Mouse (Mus musculus) heart, embryonic 12.5 days (tissue): ENCODE measurements around the gene Lmo2. TPM values are rescaled to one million over a fixed set of nuclear protein-coding genes. Genes with fewer than 3 reads are reported as not detected.
"Not testable (repeated sequence)": the region's sequence is repeated elsewhere in the genome, so short reads cannot be mapped to it uniquely, and the experiment has no call there.

Experiments used
- ATAC-seq: fragments of 200-750 bp; cut with Nextera tagmentation; 2 replicates; pipeline ENCODE4 v1.8.0; 2017; ENCODE audit warnings: moderate TSS enrichment, moderate library complexity; ENCODE audit not compliant: insufficient number of reproducible peaks, low FRiP score
- H3K27ac ChIP-seq: fragments of 300-500 bp; sonication (generic); 2 replicates; pipeline ENCODE4 v1.5.1; 2016; ENCODE audit warnings: mild to moderate bottlenecking, moderate library complexity; ENCODE audit not compliant: poor library complexity, severe bottlenecking
- H3K27me3 ChIP-seq: fragments of 300-500 bp; sonication (generic); replicated peaks from 2 replicates; pipeline ENCODE4 v1.6.1; 2016; ENCODE audit warnings: mild to moderate bottlenecking, moderate library complexity
- H3K36me3 ChIP-seq: fragments of 300-500 bp; sonication (generic); 2 replicates; pipeline ENCODE4 v1.6.1; 2016; ENCODE audit warnings: mild to moderate bottlenecking, moderate library complexity
- H3K4me1 ChIP-seq: fragments of 300-500 bp; sonication (generic); replicated peaks from 2 replicates; pipeline ENCODE4 v1.6.1; 2016; ENCODE audit warnings: mild to moderate bottlenecking
- H3K4me2 ChIP-seq: fragments of 300-500 bp; sonication (generic); 2 replicates; pipeline ENCODE4 v1.6.1; 2016; ENCODE audit warnings: mild to moderate bottlenecking, moderate library complexity
- H3K4me3 ChIP-seq: fragments of 300-500 bp; sonication (generic); 2 replicates; pipeline ENCODE4 v1.5.1; 2016; ENCODE audit warnings: mild to moderate bottlenecking
- H3K9ac ChIP-seq: fragments of 300-500 bp; sonication (generic); 2 replicates; pipeline ENCODE4 v1.6.1; 2016; ENCODE audit warnings: mild to moderate bottlenecking, moderate library complexity
- H3K9me3 ChIP-seq: fragments of 300-500 bp; sonication (generic); replicated peaks from 2 replicates; pipeline ENCODE4 v1.6.1; 2016; ENCODE audit warnings: mild to moderate bottlenecking, moderate library complexity
- WGBS: fragments of 180-500 bp; shearing (Covaris S2); methylation state at CpG from one replicate; pipeline ENCODE4 v1.1.7; 2016; 5-methylcytosine and 5-hydroxymethylcytosine counted together
- polyA plus RNA-seq: library from polyadenylated mRNA; unstranded; fragments of >200 nt; fragmentation: Nextera tagmentation; extraction: Ambion mirVana; gene quantifications from 2 replicates; pipeline ENCODE4 v1.2.1, GENCODE M21; 2016

Gene Lmo2
- polyA plus RNA-seq, 1 experiment from 2014 or later = 22.3 TPM

- Histone ChIP-seq H3K9ac (no peak overlapping the region), H3K27me3 (peaks cover 24% of the 10 kb centered on the region), H3K27ac (no peak overlapping the region), H3K4me1 (no peaks in the 10 kb centered on the region), H3K9me3 (no peaks in the 10 kb centered on the region), H3K36me3 (no peaks in the 10 kb centered on the region), H3K4me3 (no peak overlapping the region), H3K4me2 (no peak overlapping the region)
- no peak for ATAC-seq
- WGBS = 75% methylated on average over 7 of the region's 7 CpGs
Measured at GRCm38 (mm10) chr2:104007793-104008519, 50.2 kb downstream of the Lmo2 start.

GRCm38 (mm10) chr2:104008853-104009252 lies 51.1 kb downstream of the Lmo2 start:
- H3K27ac ChIP-seq, H3K36me3 ChIP-seq, H3K4me2 ChIP-seq, H3K4me3 ChIP-seq, H3K9me3 ChIP-seq, ATAC-seq, H3K4me1 ChIP-seq, H3K9ac ChIP-seq: not testable (repeated sequence)
- H3K27me3 ChIP-seq = 0 out of 2 replicates have a peak, but pooled peaks cover 17% of the 10 kb centered on the region
- WGBS = 80% methylated on average over 3 of the region's 3 CpGs

- WGBS = 78% methylated on average over 7 of the region's 7 CpGs
- H3K9me3 ChIP-seq = no peaks in the 10 kb centered on the region
- H3K4me3 ChIP-seq = no peak overlapping the region
- ATAC-seq = no peak
- H3K9ac ChIP-seq = no peak overlapping the region
- H3K36me3 ChIP-seq = no peaks in the 10 kb centered on the region
- H3K27me3 ChIP-seq = no peaks in the 10 kb centered on the region
- H3K27ac ChIP-seq = no peak overlapping the region
- H3K4me1 ChIP-seq = no peaks in the 10 kb centered on the region; the same call in 1 of the 2 replicates
- no peak overlapping the region for H3K4me2 ChIP-seq
Measured at GRCm38 (mm10) chr2:104023096-104023495, 65.3 kb downstream of the Lmo2 start.

- no peak overlapping the region for H3K27ac ChIP-seq
- H3K4me1 ChIP-seq = peaks cover 11% of the 10 kb centered on the region
- no peak overlapping the region for H3K4me3 ChIP-seq
- WGBS = 87% methylated on average over 4 of the region's 4 CpGs
- no peak for ATAC-seq
- H3K9me3 ChIP-seq = no peaks in the 10 kb centered on the region
- H3K9ac ChIP-seq = no peak overlapping the region
- H3K27me3 ChIP-seq = no peaks in the 10 kb centered on the region
- H3K4me2 ChIP-seq = no peak overlapping the region
- no peaks in the 10 kb centered on the region for H3K36me3 ChIP-seq
Measured at GRCm38 (mm10) chr2:104024656-104025055, 66.9 kb downstream of the Lmo2 start.

GRCm38 (mm10) chr2:104027458-104028138 lies 69.8 kb downstream of the Lmo2 start, which contains the start of gene Fbxo3:
TSS of gene Fbxo3 (plus strand) at chr2:104027721.
- 1% methylated on average over 44 of the region's 44 CpGs for WGBS

GRCm38 (mm10) chr2:104028139-104028723 lies 70.4 kb downstream of the Lmo2 start, which contains the start of gene 4931422A03Rik:
TSS of gene 4931422A03Rik (minus strand) at chr2:104028361.
- Histone ChIP-seq H3K27me3 (no peaks in the 10 kb centered on the region), H3K4me1 (peaks cover 18% of the 10 kb centered on the region), H3K9ac (peak within 1 kb of the TSS; percentile 100), H3K27ac (peak within 1 kb of the TSS; percentile 55), H3K4me3 (peak within 1 kb of the TSS; percentile 97), H3K36me3 (peaks cover 13% of the 10 kb centered on the region), H3K4me2 (peak within 1 kb of the TSS; percentile 82), H3K9me3 (no peaks in the 10 kb centered on the region)
- WGBS = 1% methylated on average over 31 of the region's 32 CpGs
- peak; percentile 75 for ATAC-seq

More at GRCm38 (mm10) chr2:104027458-104028138, 69.8 kb downstream of the Lmo2 start, which contains the start of gene Fbxo3:
- H3K9me3 ChIP-seq = no peaks in the 10 kb centered on the region
- H3K9ac ChIP-seq = peak within 1 kb of the TSS; percentile 100
- H3K36me3 ChIP-seq = peaks cover 12% of the 10 kb centered on the region
- H3K4me1 ChIP-seq = peaks cover 18% of the 10 kb centered on the region
- peak within 1 kb of the TSS; percentile 55 for H3K27ac ChIP-seq
- no peaks in the 10 kb centered on the region for H3K27me3 ChIP-seq
- ATAC-seq = peak; percentile 97
- H3K4me2 ChIP-seq = peak within 1 kb of the TSS; percentile 82
- H3K4me3 ChIP-seq = peak within 1 kb of the TSS; percentile 97

- Histone ChIP-seq H3K9me3 (no peaks in the 10 kb centered on the region), H3K27me3 (no peaks in the 10 kb centered on the region), H3K9ac (peak overlapping the region; percentile 100), H3K27ac (no peak overlapping the region), H3K4me3 (peak overlapping the region; percentile 97), H3K36me3 (peaks cover 19% of the 10 kb centered on the region), H3K4me2 (peak overlapping the region; percentile 82), H3K4me1 (peaks cover 18% of the 10 kb centered on the region)
- 30% methylated on average over 2 of the region's 2 CpGs for WGBS
- no peak for ATAC-seq
Measured at GRCm38 (mm10) chr2:104029074-104029473, 71.3 kb downstream of the Lmo2 start.

GRCm38 (mm10) chr2:104030381-104030780 lies 72.6 kb downstream of the Lmo2 start:
- Histone ChIP-seq H3K4me1 (peaks cover 18% of the 10 kb centered on the region), H3K9ac (no peak overlapping the region), H3K4me2 (no peak overlapping the region), H3K36me3 (peaks cover 22% of the 10 kb centered on the region), H3K4me3 (no peak overlapping the region), H3K9me3 (no peaks in the 10 kb centered on the region), H3K27ac (no peak overlapping the region), H3K27me3 (no peaks in the 10 kb centered on the region)
- 76% methylated on average over 3 of the region's 3 CpGs for WGBS
- ATAC-seq = no peak

Other genes starting within 250 kb of the Lmo2 start
- 17.2 and 19.1 TPM in 2 replicates for gene Nat10, start 196.7 kb upstream of the Lmo2 start, polyA plus RNA-seq
- 293 and 312 TPM in 2 replicates for gene Caprin1, start 160.3 kb upstream of the Lmo2 start, polyA plus RNA-seq
- gene Fbxo3, start 69.7 kb downstream of the Lmo2 start, polyA plus RNA-seq = 46.5 and 46.7 TPM in 2 replicates
- gene 4931422A03Rik, start 70.4 kb downstream of the Lmo2 start, polyA plus RNA-seq = 1.9 and 2.0 TPM in 2 replicates
- gene Gm10912, start 107.8 kb downstream of the Lmo2 start, polyA plus RNA-seq = not detected in 2 replicates
- gene Gm10799, start 110.6 kb downstream of the Lmo2 start, polyA plus RNA-seq = not detected in 2 replicates
- gene Cd59b, start 111.9 kb downstream of the Lmo2 start, polyA plus RNA-seq = 4.9 and 7.0 TPM in 2 replicates
- gene Cd59a, start 137.8 kb downstream of the Lmo2 start, polyA plus RNA-seq = 83.3 and 85.1 TPM in 2 replicates
- gene A930018P22Rik, start 164.8 kb downstream of the Lmo2 start, polyA plus RNA-seq = 0.36 and 0.55 TPM in 2 replicates